Mouse (Mus musculus): Measurements from ENCODE around the gene Scai.

The Scai gene

DNA sequence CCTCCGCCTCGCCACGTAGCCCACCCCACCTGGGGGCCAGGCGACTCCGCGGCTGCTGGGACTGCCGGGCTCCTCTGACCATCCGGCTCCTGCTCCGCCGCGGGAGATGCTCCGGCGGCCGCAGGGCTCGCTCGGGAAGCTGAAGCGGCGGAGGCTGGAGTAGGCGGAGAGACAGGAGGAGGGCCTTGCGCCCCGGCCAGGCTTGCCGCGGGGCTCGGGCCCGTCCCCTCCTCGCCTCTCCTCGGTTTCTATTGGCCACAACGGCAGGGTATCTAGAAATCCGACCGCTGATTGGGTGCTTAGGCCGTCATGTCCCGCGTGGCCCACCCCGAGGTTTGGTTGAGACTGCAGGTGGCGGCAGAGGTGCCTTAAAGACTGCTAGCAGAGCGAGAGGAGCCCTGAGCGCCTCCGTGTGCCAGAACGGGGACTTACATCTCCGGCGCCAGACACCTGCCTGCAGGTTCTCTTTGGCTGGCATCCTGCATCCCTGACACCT, at the start of gene Scai:
Scai (minus strand) TSS at position 174 of the 496 bp plus-strand sequence.
- peak; percentile 99 for DNase-seq

DNA sequence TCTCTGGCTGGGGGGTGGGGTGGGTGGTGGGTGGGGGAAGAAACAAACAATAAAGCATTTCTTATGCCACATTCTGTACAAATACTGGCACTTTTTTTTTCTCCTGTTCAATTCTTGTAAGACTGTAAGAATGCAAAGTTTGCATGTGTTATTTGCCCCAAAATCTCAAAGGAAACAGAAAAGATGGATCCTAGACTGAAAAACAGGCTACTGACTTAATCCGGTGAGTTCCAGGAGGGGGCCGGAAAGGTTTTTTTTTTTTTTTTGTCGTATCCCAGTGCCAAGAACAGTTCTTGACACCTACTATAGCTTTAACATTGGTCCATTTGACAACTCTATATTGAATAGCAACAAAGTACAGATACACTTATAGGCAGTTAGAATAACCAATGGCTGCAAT, 36.2 kb upstream of the Scai start:
- DNase-seq: no peak

DNA sequence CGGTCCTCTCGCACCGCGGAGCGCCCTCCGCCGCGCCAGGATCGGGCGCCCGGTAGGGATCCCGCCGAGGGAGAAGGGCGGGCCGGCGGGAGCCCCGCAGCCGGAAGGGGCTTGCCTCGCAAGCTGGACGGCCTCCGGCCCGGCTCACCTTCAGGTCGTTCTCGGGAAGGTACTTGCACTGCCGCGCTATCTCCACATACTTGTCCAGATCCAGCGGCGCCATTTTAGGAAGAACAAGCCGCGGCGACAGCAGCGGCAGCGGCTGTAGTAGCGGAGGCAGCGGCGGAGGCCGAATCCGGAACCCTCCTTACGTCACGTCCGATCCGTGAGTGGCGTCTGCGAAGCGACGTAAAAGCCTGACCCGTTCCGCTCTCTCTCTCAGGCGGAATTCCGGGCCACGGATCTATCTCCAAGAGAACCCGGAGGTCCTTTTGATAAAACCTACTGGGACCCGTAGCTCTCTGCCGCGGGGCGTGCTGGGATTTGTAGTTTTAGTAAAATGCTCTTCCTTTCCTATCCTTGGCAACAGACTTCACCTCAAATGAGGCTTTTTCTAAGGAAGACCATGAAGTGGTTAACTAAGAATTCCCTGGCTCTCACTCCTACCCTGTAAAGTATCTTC, 35.6 kb upstream of the Scai start, which contains the start of gene Ppp6c:
Ppp6c (minus strand) TSS at position 433 of the 622 bp plus-strand sequence.
- peak; percentile 95 to 96 for DNase-seq

DNA sequence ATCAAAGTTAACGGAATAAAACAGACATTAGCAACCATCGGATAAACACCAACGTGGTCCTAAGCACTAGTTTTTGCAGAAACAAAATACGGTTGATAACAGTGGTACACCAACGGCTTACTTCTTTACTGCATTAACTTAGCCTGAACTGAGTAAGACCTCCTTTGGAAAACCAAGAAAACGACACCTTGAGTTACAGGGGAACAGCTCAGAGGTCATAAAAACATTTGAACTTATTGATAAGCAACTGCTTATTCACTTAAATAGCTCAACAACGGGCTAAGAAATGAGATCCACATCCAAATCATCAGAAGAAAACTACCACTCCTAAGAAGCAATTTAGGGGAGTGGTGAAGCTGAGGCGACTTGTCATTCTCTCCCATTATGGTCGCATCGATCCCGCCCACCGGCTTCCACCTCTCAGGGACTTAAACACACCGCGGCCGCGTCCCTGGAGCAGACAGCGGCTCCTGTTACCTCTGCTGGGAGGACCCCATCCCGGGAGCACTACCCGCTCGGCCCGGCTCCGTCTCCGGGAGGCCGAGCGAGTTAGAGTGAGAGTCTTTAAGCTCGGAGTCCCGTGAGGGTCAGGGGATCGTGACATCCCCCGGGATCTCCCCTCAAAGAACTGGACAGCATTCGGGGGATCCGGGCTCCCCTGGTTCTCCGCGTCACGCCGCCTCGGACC, 34.9 kb upstream of the Scai start:
- DNase-seq: peak; percentile 25 to 42

DNA sequence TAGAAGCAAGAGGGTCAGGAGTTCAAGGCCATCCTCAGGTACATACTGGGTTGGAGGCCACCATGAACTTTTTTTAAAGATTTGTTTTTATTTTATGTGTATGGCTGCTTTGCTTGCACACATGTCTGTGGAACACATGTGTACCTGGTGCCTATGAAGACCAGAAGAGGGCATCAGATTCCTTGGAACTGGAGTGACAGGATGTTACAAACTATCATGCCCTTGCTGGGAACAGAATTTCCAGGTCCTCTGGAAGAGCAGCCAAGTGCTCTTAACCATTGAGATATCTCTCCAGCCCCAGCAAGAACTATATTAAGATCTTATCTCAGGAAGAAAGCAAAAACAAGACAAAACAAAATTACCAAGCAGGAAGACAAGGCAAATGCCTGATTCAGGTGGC, 34.1 kb upstream of the Scai start:
- DNase-seq: no peak

DNA sequence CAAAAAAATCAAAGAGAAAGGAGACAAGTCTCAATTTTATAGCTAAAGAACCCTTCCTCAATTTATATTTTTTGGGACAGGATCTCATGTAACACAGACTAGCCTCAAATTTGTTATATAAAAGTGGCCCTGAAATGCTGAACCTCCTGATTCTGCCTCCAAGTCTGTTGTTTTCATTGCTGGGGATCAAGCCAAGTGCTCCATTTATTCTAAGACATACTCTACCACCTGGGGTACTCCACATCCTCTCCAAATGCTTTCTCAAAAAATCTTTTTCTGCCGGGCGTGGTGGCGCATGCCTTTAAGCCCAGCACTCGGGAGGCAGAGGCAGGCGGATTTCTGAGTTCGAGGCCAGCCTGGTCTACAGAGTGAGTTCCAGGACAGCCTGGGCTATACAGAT, 29.5 kb upstream of the Scai start:
- no peak for DNase-seq

DNA sequence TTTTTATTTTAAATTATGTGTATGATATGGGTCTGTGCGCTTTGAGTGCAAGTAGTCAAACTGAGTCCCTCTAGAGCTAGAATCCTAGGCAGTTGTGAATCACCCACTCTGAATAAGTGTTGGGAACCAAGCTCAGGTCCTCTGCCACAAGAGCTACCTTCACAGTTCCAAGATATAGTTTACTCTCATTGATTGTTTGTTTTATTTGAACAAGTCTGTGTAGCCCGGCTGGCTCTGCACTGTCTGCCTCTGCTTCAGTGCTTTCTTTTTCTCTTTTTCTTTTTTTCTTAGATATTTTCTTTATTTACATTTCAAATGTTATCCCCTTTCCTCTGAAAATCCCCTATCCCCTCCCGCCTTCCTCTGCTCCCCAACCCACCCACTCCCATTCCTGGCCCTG, 28.5 kb upstream of the Scai start:
- DNase-seq: no peak

DNA sequence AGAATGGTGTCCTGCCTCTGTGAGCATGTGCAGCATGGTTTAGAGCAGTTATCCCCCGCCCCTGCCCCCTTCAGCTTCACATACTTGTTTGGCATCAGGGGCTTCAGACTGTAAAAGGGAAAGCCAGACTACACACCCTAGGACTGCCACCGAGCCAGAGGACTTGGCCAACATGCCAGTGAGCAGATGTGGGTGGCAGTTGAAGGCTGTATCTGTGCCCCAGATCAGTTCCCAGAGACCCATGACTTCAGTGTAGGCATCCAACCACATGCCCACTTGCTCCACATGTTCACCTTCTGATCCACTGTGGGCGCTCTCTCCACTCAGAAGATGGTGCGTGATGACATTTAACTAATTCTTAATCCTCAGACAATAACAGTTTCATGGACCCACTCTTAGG, 26.6 kb upstream of the Scai start:
- DNase-seq: no peak

DNA sequence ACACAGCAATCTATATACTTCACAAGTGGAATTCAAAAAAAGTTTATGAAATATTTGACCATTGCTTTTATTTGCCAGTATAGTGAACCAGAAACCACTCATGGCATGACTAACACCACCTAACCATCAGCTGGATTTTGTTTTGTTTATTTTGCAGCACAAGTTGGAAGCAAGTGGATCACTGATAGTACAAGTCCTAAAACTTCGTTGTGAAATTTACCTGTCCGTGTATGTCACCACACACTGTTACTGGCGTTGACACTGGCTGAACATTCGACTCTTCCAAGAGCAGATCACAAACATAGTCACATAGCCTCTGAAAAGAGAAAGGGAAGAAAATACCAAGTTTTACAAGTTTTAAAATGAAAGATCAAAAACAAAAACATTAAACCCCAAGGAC, 20.2 kb upstream of the Scai start:
- no peak for DNase-seq

DNA sequence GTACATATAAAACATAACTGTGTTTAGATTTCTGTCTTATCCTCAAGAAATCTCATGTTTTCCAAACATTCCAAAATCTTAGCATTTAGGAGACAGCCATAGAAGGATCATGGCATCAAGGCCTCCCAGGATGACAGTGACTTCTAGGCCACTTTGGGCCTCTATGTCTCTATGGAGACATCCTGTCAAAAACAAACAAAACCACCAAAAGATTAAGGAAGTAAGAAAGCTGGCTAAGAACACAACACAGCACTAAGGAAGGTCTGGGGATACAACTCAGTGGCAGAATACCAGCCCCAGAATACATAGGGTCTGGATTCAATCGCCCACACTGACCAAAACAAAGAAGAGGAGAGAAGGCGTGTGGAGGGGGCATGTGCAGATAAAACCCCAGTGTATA, 12.8 kb upstream of the Scai start:
- no peak for DNase-seq

DNA sequence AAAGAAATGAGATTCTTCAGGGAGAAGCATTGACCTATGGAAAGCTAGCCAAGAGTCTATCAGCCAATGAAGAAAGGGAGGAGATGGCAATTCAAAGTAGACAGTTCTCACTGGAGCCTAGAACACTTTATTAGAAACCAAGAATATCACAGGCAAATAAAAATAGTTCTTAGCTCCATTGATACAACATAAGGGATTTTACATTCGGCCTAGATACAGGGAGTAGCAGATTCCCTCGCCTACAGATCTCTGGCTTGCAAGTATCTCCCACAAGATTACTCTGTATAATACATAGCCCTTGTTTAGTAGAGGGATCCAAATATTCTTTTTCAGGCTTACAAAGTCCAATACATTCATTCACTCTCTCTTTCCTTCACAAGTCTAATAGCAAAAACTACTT, 4.3 kb upstream of the Scai start:
- DNase-seq: no peak

DNA sequence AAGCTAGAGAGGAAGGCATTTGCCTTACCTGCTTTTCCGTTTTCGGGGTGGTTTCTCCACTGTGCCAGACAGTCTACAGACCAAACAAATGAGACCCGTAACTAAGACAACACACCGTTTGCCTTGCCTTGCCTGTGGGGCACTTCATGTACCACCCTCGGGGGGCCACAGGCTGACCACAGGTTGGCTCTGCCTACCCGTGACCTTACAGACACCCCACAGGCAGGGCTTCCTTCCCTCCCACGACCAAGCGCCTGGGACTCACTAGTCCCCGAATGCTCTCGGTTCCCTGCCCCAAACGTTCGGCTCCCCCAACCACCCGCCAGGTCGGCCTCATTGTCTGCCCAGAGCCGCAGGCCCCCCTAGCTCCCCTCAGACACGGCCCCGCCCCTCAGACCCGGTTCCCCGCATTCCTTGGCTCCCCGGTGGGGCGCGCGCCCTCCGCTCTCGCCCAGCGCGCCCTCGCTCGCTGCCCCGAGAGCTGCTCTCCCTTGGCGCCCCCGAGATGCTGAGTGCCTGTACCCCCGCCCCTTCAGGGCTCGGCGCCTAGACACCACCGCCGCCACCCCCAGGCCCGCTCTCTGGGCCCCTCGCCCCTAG, 473 bp downstream of the Scai start:
- DNase-seq: peak in 1 of 2 experiments; percentile 38

DNA sequence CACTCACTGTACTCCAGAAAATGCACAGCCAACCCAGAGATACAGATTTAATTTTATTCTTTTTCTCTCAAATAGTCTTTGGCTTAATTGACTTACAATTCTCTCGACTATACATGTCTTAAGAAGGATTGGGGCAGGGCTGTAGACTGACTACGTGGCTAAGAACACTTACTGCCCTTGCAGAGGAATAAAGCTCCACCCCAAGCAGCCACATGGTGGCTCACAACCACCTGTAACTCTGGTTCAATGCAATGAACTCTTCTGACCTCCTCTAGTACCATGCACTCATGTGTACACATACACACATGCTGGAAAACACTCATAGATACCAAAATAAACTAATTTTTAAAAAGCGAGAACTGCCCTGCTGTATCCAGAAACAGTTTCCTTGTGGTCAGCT, 4.6 kb downstream of the Scai start:
- no peak for DNase-seq

DNA sequence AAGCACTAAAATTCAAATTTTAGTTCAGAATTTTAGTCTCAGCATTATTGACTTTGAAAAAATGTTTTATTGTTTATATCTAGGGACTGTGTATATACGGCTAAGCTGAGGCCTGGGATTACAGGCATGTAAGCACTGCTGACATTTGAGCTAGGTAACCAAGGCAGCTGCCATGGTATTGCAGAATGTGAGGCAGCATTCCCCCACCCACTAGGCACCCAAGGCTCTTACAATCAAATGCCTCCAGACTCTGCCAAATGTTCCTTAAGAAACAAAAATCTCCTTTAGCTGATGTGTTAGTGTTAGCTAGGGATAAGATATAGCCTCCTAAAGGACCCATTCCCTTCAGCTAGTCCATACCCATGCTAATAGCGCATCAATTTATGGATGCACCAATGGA, 6.9 kb downstream of the Scai start:
- DNase-seq: no peak

DNA sequence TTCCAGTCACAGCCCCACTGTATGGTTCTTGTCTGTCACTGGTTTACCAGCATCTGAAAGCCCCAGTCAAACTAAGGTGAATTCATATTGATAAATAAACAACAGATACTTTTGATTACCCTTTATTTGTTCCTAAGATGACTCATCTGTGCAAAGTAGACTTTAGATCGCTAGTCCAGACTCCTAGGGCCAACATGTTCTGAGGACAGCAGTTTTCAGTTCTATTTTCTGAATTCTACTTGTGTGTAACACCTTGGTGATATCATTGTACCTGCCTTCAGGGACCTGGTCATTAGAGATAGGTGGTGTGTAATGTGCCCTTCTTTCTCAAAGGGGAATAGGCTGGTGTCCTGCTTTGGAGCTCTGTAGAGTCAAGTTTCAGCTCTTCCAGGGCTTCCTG, 29.5 kb downstream of the Scai start:
- no peak for DNase-seq

DNA sequence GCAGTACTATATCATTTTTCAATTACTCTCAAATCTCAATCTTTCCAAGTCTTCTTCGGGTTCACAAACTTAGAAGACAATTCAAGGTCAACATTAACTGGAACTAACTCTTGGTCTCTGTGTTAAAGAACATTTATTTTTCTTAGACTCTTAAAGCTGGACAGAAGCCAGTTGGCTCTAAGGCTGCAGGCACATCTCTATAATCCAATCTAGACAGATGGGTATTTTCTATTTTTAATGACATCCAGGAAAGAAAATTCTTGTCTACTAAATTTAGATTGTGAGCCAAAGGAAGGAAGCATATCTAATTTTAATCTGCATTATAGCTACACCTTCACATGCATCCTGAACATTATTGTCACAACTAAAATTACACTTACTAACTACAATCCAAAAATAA, 32.6 kb downstream of the Scai start:
- DNase-seq: no peak

DNA sequence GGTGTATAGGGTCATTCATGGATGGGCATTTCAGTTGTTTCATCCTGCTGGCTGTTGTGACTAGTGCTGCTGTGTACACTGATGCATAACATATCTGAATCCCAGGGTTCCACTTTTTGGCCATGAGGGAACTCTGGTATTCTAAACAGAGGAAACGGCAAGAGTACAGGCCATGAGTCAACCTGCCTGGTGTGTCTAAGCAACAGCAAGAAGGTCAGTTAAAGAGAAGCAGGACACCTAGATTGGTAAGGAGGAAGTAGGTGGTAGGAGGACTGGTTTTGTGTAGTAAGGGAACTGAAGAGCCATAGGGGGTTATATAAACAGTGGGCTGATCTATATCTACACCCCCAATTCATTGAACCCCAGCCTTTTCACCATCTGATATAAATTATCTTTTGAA, 33.7 kb downstream of the Scai start:
- no peak for DNase-seq

DNA sequence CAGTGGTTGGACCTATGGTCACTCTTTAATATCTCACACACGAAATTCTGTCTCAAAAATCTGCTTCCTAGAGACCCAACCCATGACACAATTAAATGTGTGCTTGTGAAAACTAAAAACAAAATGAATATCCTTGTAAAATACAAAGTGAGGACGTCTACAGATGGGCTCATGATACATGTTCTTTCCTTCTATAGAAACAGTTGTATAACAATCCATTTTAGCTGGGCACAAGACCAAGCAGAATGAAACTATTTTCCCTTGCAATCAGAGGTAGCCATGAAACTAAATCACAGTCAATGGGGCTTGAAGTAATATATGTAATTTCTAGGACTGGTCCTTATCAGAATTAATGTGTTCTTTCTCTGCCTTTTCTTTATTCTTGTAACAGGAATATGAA, 39.6 kb downstream of the Scai start:
- DNase-seq: no peak

DNA sequence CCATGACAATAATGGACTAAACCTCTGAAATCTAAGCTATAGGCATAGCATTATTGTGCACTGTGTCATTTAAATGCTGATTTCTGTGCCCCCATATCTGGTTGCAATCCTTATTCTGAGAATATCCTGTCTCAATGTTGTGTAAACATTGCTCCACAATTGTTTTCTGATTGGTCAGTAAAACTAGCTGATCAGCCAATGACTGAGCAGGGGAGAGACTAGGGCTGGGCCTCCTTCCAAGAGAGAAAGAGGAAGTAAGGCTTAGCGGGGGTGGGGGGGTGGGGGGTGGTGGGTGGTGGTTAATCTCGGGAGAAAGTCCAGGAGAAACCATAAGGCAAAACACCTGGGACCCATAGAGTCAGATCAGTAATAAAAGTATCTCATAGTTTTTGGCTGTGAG, 42.5 kb downstream of the Scai start:
- no peak for DNase-seq

DNA sequence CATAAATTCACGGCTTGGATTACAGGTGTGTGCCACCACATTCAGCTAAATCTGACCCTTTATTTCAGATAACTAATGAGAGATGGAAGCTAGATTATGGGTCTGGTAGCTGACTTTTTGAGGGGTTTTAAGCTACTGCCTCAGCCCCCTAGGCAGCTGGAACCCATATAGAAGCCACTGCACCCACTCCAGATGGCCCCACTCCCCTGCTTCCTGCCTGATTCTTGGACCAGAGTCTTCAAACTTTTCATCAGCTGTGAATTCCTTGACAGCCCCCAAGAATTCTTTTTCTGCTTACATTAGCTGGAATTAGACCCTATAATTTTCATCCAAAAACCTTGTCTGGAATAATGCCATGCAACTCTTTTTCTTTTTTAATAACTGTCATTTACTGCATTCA, 44.1 kb downstream of the Scai start:
- no peak for DNase-seq

DNA sequence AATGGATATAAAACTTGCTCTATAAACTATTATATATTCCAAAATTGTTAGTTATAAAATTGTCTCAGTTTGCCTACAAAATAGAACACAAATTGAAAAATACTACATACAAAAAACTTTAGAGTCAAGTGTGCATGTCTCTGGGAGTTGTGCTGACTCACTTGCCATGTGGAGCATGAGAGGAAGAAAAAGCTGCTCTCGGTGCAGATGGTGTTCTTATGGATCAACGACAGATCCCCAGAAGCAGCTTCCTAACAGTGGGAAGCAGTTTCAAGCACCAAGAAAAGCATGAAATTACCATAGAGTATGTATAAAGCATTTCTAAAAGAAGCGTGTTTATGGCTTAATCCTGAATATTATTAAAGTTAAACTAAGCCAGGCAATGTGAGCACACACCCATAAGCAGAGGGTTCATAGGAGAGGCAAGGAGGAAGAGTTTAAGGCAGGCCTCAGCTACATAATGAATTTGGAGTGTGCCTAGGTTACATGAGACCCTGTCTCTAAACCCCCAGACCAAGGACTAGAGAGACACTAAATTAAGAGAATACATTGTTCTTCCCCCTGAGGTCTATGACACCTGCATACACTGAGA, 48.1 kb downstream of the Scai start:
- no peak for DNase-seq

DNA sequence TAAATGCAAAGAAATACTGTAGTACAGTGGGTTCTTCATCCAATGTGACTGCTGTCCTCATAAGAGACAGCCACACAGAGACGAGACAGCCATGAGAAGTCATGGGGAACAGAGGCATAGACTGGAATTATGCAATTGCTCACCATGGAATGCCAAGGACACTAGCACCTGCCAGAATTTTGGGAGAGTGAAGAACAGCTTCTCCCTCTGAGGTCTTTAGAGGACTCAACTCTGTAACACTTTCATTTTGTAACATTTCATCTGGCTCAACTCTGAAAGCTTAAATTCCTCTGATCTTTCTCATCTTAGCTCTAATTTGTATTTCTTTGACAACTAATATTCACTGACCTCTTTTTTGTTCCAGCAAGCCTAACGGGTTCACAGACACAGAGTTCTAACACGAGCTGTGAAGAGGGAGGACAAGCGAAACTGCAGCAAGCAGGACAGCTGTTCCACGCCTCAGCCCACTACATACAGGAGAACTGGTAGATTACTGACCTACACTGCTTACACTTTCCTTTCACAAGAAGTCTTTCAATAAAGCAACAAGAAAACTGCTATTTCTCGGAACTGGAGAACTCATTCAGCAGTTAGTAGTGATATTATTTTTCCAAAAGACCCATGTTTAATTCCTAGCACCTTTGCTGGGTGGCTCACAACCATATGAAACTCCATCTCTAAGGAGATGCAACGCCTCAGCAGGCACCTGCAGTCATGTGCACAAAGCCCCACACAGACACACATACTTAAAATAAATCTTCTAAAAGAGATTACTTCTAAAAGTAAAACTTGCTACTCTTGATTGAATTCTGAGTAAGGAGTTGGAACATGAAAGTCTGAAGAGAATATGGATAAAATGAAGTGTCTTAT, 49.7 kb downstream of the Scai start:
- peak; percentile 8 to 40 for DNase-seq

Measured in lung, adult 18-20 months (tissue).